Mouse (Mus musculus) forebrain, embryonic 12.5 days (tissue): Measurements from ENCODE around the gene Gria2. TPM values are rescaled to one million over a fixed set of nuclear protein-coding genes. Genes with fewer than 3 reads are reported as not detected.

ENCODE experiments used
- ATAC-seq: fragments of 200-750 bp; cut with Nextera tagmentation; 2 replicates; pipeline ENCODE4 v1.8.0; 2017; ENCODE audit warnings: moderate TSS enrichment; ENCODE audit not compliant: low FRiP score
- H3K27ac ChIP-seq: fragments of 300-500 bp; sonication (generic); 2 replicates; pipeline ENCODE4 v1.5.1; 2016; ENCODE audit warnings: mild to moderate bottlenecking
- H3K27me3 ChIP-seq: fragments of 300-500 bp; sonication (generic); 2 replicates; pipeline ENCODE4 v1.6.1; 2016; ENCODE audit warnings: mild to moderate bottlenecking
- H3K36me3 ChIP-seq: fragments of 300-500 bp; sonication (generic); replicated peaks from 2 replicates; pipeline ENCODE4 v1.6.1; 2016; ENCODE audit warnings: mild to moderate bottlenecking
- H3K4me1 ChIP-seq: fragments of 300-500 bp; sonication (generic); 2 replicates; pipeline ENCODE4 v1.6.1; 2016
- H3K4me2 ChIP-seq: fragments of 300-500 bp; sonication (generic); 2 replicates; pipeline ENCODE4 v1.6.1; 2016; ENCODE audit warnings: mild to moderate bottlenecking, moderate library complexity
- H3K4me3 ChIP-seq: fragments of 300-500 bp; sonication (generic); replicated peaks from 2 replicates; pipeline ENCODE4 v1.5.1; 2016; ENCODE audit warnings: mild to moderate bottlenecking
- H3K9ac ChIP-seq: fragments of 300-500 bp; sonication (generic); 2 replicates; pipeline ENCODE4 v1.6.1; 2016; ENCODE audit warnings: mild to moderate bottlenecking
- H3K9me3 ChIP-seq: fragments of 300-500 bp; sonication (generic); 2 replicates; pipeline ENCODE4 v1.6.1; 2016
- WGBS: fragments of 180-500 bp; shearing (Covaris S2); methylation state at CpG from one replicate; pipeline ENCODE4 v1.1.7; 2016; 5-methylcytosine and 5-hydroxymethylcytosine counted together
- microRNA-seq: library from miRNA; unstranded; fragments of <30 nt; microRNA quantifications from one replicate; pipeline ENCODE4, GENCODE M21; 2017
- polyA plus RNA-seq: library from polyadenylated mRNA; unstranded; fragments of >200 nt; fragmentation: Nextera tagmentation; extraction: Ambion mirVana; gene quantifications from 2 replicates; pipeline ENCODE4 v1.2.1, GENCODE M21; 2016

The Gria2 gene
- polyA plus RNA-seq, 1 experiment from 2014 or later = 46.8 TPM

- H3K4me2 ChIP-seq = no peak overlapping the region
- H3K36me3 ChIP-seq = no peaks in the 10 kb centered on the region
- no peak for ATAC-seq
- H3K4me1 ChIP-seq = no peaks in the 10 kb centered on the region
- 84% methylated on average over 3 of the region's 3 CpGs for WGBS
- no peak overlapping the region for H3K4me3 ChIP-seq
- H3K9ac ChIP-seq = no peak overlapping the region
- no peaks in the 10 kb centered on the region for H3K27me3 ChIP-seq
- no peaks in the 10 kb centered on the region for H3K9me3 ChIP-seq
- no peak overlapping the region for H3K27ac ChIP-seq
These were observed 140.8 kb downstream of the Gria2 start for GRCm38 (mm10) chr3:80661838-80662237.

- 23% methylated on average over 5 of the region's 5 CpGs for WGBS
- ATAC-seq = no peak
These were observed 150.4 kb downstream of the Gria2 start for GRCm38 (mm10) chr3:80652213-80652612.

More at GRCm38 (mm10) chr3:80652213-80652612, 150.4 kb downstream of the Gria2 start:
- Histone ChIP-seq H3K4me1 (no peaks in the 10 kb centered on the region), H3K27me3 (no peaks in the 10 kb centered on the region), H3K4me3 (no peak overlapping the region), H3K9ac (no peak overlapping the region), H3K27ac (no peak overlapping the region), H3K4me2 (no peak overlapping the region), H3K36me3 (no peaks in the 10 kb centered on the region), H3K9me3 (no peaks in the 10 kb centered on the region)

Small RNA genes lying within 50 kb of the gene (microRNA-seq; reads per million reads assigned to microRNA genes)
- not detected for gene Gm25749

Other genes with a start within 250 kb of the Gria2 start
- 14.5 and 15.3 TPM in 2 replicates for gene Glrb, start 110.8 kb upstream of the Gria2 start, polyA plus RNA-seq
- 10.1 and 11.4 TPM in 2 replicates for gene Pdgfc, start 233.6 kb upstream of the Gria2 start, polyA plus RNA-seq